Mouse (Mus musculus): ENCODE data around the gene Rsl1. TPM values are rescaled to one million over a fixed set of nuclear protein-coding genes. Genes with fewer than 3 reads are reported as not detected.

Gene Rsl1
- polyA plus RNA-seq, 1 experiment: 0.66 TPM

DNA sequence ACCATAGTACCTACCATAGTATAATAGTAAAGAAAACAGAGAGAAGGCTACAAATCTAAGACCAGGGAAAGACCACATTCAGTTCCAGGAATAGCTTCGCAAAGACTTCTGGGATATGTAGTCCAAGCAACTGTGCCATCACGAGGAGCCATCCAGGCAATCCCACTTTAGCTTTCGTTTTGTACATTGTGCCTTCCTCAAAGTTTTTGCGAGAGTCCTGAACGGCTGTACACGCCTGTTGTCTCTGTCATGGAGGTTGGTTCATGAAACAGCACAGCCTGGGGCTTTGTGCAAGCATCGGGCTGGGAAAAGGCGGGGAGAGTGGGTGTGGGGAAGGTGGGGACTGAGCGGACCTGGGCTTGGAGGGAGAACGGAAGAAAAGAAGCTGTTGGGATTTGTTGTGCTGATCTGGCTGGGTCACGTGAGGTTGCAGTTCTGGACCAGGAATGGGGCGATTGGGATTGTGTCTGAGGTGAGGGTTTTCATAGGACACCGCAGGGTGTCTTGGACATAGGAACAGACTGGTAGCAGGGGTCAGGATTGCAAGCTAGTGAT, 21.4 kb downstream of the Rsl1 start, which contains the start of gene Zfp455:
Gene Zfp455 (plus strand): TSS at position 167 of the 555 bp plus-strand sequence.
- no peaks in the 10 kb centered on the region for H3K27me3 ChIP-seq (ENCODE audit: control insufficient read depth, insufficient read depth, insufficient read length)
- TF ChIP-seq CTCF (IDR thresholded peaks at IDR 0.05; ENCODE audit: control insufficient read depth, insufficient read depth, insufficient read length): no peak
- no peak for TF ChIP-seq FOSL1 (IDR thresholded peaks at IDR 0.05; ENCODE audit: insufficient read depth, low read length, poor library complexity, severe bottlenecking)
- peak; percentile 86 for TF ChIP-seq USF1 (IDR thresholded peaks at IDR 0.05; ENCODE audit: low read depth)
- peak within 1 kb of the TSS; percentile 25 for H3ac ChIP-seq (ENCODE audit: control insufficient read depth, insufficient read length, low read depth)

DNA sequence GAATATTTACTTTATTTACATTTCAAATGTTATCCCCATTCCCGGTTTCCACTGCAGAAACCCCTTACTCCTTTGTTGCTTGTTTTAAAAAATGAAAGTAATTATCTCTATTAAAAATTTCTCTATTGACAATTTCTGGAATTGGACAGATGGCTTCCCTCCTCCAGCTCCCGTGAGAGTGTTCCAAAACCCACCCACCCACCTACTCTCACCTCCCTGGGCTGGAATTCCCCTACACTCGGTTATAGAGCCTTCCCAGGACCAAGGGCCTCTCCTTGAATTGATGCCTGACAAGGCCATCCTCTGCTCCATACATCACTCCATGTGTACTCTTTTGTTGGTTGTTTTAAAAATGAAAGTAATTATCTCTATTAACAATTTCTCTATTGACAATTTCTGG, 28.7 kb downstream of the Rsl1 start:
- H3K4me3 ChIP-seq (ENCODE audit: insufficient read depth, poor library complexity, severe bottlenecking): no peak overlapping the region
- H3K27me3 ChIP-seq (ENCODE audit: control insufficient read depth, insufficient read depth, insufficient read length): no peaks in the 10 kb centered on the region
- no peaks in the 10 kb centered on the region for H3K79me2 ChIP-seq (ENCODE audit: control insufficient read depth, insufficient read depth)
- no peaks in the 10 kb centered on the region for H3K36me3 ChIP-seq (ENCODE audit: control insufficient read depth, insufficient read depth)
- H3ac ChIP-seq (ENCODE audit: control insufficient read depth, insufficient read length, low read depth): no peak overlapping the region
- TF ChIP-seq FOSL1 (IDR thresholded peaks at IDR 0.05; ENCODE audit: insufficient read depth, low read length, poor library complexity, severe bottlenecking) (no peak), MYOG (IDR thresholded peaks at IDR 0.05; ENCODE audit: control insufficient read depth, extremely low read depth, insufficient read length) (no peak), MAX (IDR thresholded peaks at IDR 0.05) (no peak), MYOD1 (IDR thresholded peaks at IDR 0.05; ENCODE audit: control insufficient read depth, insufficient read length, low read depth) (no peak), CEBPB (IDR thresholded peaks at IDR 0.05; ENCODE audit: low read depth) (no peak), USF1 (IDR thresholded peaks at IDR 0.05; ENCODE audit: low read depth) (no peak), CTCF (IDR thresholded peaks at IDR 0.05; ENCODE audit: control insufficient read depth, insufficient read depth, insufficient read length) (no peak)
- no peaks in the 10 kb centered on the region for H3K79me3 ChIP-seq (ENCODE audit: low read depth)

More for the DNA sequence above, 21.4 kb downstream of the Rsl1 start, which contains the start of gene Zfp455:
- H3K4me3 ChIP-seq (ENCODE audit: insufficient read depth, poor library complexity, severe bottlenecking): peak within 1 kb of the TSS; percentile 45
- H3K36me3 ChIP-seq (ENCODE audit: control insufficient read depth, insufficient read depth): no peaks in the 10 kb centered on the region
- H3K79me2 ChIP-seq (ENCODE audit: control insufficient read depth, insufficient read depth): no peaks in the 10 kb centered on the region
- no peaks in the 10 kb centered on the region for H3K79me3 ChIP-seq (ENCODE audit: low read depth)

DNA sequence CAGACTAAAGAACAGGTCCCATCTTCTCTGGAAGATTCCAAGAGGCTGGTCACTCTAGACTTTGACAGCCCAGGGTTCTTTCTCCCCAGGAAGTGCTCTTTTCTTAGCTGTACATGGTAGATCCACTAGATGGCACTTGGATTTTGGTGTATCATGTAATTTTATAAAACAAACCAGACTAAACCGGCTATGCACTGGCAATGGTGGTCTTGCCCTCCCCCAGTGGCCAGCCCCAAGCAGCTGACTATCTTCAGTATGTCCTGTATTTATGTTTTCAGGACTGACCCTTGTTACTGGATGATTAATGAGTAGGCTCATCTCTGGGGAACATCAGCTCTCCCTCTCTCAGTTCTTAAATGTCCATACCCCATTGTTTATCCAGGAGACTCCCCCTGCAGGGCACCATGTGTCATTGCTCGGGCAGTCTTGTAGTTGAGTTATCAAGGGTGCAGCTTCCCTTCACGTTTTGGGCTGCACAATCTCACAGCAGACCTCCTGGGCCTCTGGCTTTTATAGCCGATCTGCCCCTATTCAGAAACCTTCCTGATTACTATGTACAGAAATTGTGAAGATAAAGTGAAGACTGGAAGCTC, 41.1 kb downstream of the Rsl1 start:
- no peaks in the 10 kb centered on the region for H3K79me3 ChIP-seq (ENCODE audit: low read depth)
- H3K27me3 ChIP-seq (ENCODE audit: control insufficient read depth, insufficient read depth, insufficient read length): no peaks in the 10 kb centered on the region
- TF ChIP-seq FOSL1 (IDR thresholded peaks at IDR 0.05; ENCODE audit: insufficient read depth, low read length, poor library complexity, severe bottlenecking): no peak
- TF ChIP-seq MYOD1 (IDR thresholded peaks at IDR 0.05; ENCODE audit: control insufficient read depth, insufficient read length, low read depth): no peak
- no peak for TF ChIP-seq CEBPB (IDR thresholded peaks at IDR 0.05; ENCODE audit: low read depth)
- H3K36me3 ChIP-seq (ENCODE audit: control insufficient read depth, insufficient read depth): no peaks in the 10 kb centered on the region
- H3K79me2 ChIP-seq (ENCODE audit: control insufficient read depth, insufficient read depth): no peaks in the 10 kb centered on the region
- H3K4me3 ChIP-seq (ENCODE audit: insufficient read depth, poor library complexity, severe bottlenecking): no peak overlapping the region
- no peak overlapping the region for H3ac ChIP-seq (ENCODE audit: control insufficient read depth, insufficient read length, low read depth)

Other genes starting within 250 kb of the Rsl1 start
- gene Zfp712, start 112.0 kb upstream of the Rsl1 start, polyA plus RNA-seq (2012; fragmentation: generic; extraction: Trizol): 0.09 TPM
- gene Zfp708, start 75.2 kb upstream of the Rsl1 start, polyA plus RNA-seq (2012; fragmentation: generic; extraction: Trizol): 0.23 TPM
- gene Gm28557, start 64.6 kb upstream of the Rsl1 start, polyA plus RNA-seq (2012; fragmentation: generic; extraction: Trizol): 0.91 TPM
- 0.08 TPM for gene Rslcan18, start 56.9 kb upstream of the Rsl1 start, polyA plus RNA-seq (2012; fragmentation: generic; extraction: Trizol)
- gene Zfp759, start 51.5 kb upstream of the Rsl1 start, polyA plus RNA-seq (2012; fragmentation: generic; extraction: Trizol): 0.40 TPM
- 0.08 TPM for gene Zfp455, start 21.3 kb downstream of the Rsl1 start, polyA plus RNA-seq (2012; fragmentation: generic; extraction: Trizol)
- gene Zfp458, start 105.3 kb downstream of the Rsl1 start, polyA plus RNA-seq (2012; fragmentation: generic; extraction: Trizol): 0.32 TPM
- 0.12 TPM for gene Zfp457, start 133.3 kb downstream of the Rsl1 start, polyA plus RNA-seq (2012; fragmentation: generic; extraction: Trizol)
- gene Zfp595, start 159.4 kb downstream of the Rsl1 start, polyA plus RNA-seq (2012; fragmentation: generic; extraction: Trizol): 0.54 TPM
- gene Gm28044, start 187.4 kb downstream of the Rsl1 start, polyA plus RNA-seq (2012; fragmentation: generic; extraction: Trizol): 0.90 TPM
- gene Zfp953, start 187.4 kb downstream of the Rsl1 start, polyA plus RNA-seq (2012; fragmentation: generic; extraction: Trizol): 0.16 TPM
- gene Gm28041, start 202.6 kb downstream of the Rsl1 start, polyA plus RNA-seq (2012; fragmentation: generic; extraction: Trizol): 0.88 TPM
- gene Zfp456, start 202.6 kb downstream of the Rsl1 start, polyA plus RNA-seq (2012; fragmentation: generic; extraction: Trizol): 0.06 TPM
- 1.4 TPM for gene Zfp429, start 226.6 kb downstream of the Rsl1 start, polyA plus RNA-seq (2012; fragmentation: generic; extraction: Trizol)
- gene Zfp459, start 248.2 kb downstream of the Rsl1 start, polyA plus RNA-seq (2012; fragmentation: generic; extraction: Trizol): not detected

Data from C2C12 (cell line).